Mouse (Mus musculus) E14TG2a.4 (cell line): ENCODE results near the gene Chn1.

Source experiments
- CTCF ChIP-seq: conservative IDR thresholded peaks from 2 replicates; pipeline ENCODE4 v1.5.1; 2014; ENCODE audit warnings: low read length
- NANOG ChIP-seq: IDR thresholded peaks from 2 replicates; pipeline ENCODE4 v1.6.1; 2014; ENCODE audit warnings: borderline replicate concordance, low read length, mixed read lengths
- POU5F1 ChIP-seq: IDR thresholded peaks from 2 replicates; pipeline ENCODE4 v1.6.1; 2014; ENCODE audit warnings: low read length, borderline replicate concordance

DNA sequence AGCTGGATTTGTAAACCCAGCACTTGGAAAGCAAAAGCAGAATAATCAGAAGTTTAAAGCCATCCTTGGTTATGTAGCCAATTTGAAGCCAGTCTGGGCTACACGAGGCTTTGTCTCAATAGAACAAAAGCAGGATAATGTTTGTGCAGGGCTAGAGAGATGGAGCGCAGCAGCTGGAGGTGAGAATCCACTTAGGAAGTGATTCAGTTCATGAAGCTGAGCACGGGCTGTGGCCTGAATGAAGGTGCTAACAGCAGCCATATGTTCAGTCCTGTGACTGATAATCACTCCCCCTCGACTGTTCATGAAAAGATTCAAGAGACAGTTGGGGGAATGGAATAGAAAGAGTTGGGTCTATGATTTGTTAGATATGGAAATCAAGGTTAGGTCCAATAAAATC lies 23.0 kb upstream of the Chn1 start:
- TF ChIP-seq CTCF, result no peak
- TF ChIP-seq POU5F1, result no peak
- no peak for TF ChIP-seq NANOG
